Mouse (Mus musculus) stomach, embryonic 15.5 days (tissue): ENCODE results near the gene Ermp1. TPM values are rescaled to one million over a fixed set of nuclear protein-coding genes. Genes with fewer than 3 reads are reported as not detected.

Experiments
- ATAC-seq: fragments of 200-750 bp; cut with Nextera tagmentation; 2 replicates; pipeline ENCODE4 v1.8.0; 2017; ENCODE audit warnings: low read depth, moderate number of reproducible peaks, moderate TSS enrichment; ENCODE audit not compliant: insufficient read depth, low FRiP score
- H3K27ac ChIP-seq: fragments of 300-500 bp; sonication (generic); 2 replicates; pipeline ENCODE4 v1.5.1; 2015; ENCODE audit warnings: mild to moderate bottlenecking, inconsistent platforms
- H3K27me3 ChIP-seq: fragments of 300-500 bp; sonication (generic); replicated peaks from 2 replicates; pipeline ENCODE4 v1.6.1; 2015; ENCODE audit warnings: inconsistent platforms
- H3K36me3 ChIP-seq: fragments of 300-500 bp; sonication (generic); 2 replicates; pipeline ENCODE4 v1.6.1; 2015; ENCODE audit warnings: inconsistent platforms
- H3K4me1 ChIP-seq: fragments of 300-500 bp; sonication (generic); 2 replicates; pipeline ENCODE4 v1.6.1; 2015; ENCODE audit warnings: inconsistent platforms
- H3K4me2 ChIP-seq: fragments of 300-500 bp; sonication (generic); 2 replicates; pipeline ENCODE4 v1.6.1; 2015; ENCODE audit warnings: mild to moderate bottlenecking, inconsistent platforms
- H3K4me3 ChIP-seq: fragments of 300-500 bp; sonication (generic); replicated peaks from 2 replicates; pipeline ENCODE4 v1.5.1; 2015; ENCODE audit warnings: inconsistent platforms
- H3K9ac ChIP-seq: fragments of 300-500 bp; sonication (generic); 2 replicates; pipeline ENCODE4 v1.6.1; 2015; ENCODE audit warnings: inconsistent platforms
- H3K9me3 ChIP-seq: fragments of 300-500 bp; sonication (generic); 2 replicates; pipeline ENCODE4 v1.6.1; 2016; ENCODE audit warnings: inconsistent platforms
- WGBS: fragments of 180-500 bp; shearing (Covaris S2); methylation state at CpG from one replicate; pipeline ENCODE4 v1.1.7; 2015; 5-methylcytosine and 5-hydroxymethylcytosine counted together
- polyA plus RNA-seq: library from polyadenylated mRNA; unstranded; fragments of >200 nt; fragmentation: Nextera tagmentation; extraction: Ambion mirVana; gene quantifications from 2 replicates; pipeline ENCODE4 v1.2.1, GENCODE M21; 2015

The Ermp1 gene
- polyA plus RNA-seq, 1 experiment from 2014 or later = 15.5 TPM

DNA sequence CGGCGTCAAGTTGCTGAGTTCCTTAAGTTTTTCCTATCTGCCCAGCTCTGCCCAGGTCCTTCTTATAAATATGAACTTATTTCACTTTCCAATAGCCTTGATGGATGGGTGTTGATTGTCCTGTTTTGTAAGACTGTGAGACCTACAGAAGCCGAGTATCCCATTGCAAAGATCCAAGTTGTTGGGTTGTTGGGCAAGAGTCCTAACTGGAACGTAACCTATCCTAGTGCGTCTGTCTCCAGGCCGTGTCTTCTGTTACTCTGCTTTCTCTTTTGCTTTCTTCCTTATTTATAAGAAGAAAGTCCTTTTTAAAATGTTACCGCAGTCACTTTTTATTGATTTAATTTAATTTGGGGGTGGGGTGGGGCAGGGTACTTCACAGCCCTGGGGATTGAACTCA lies 26.7 kb upstream of the Ermp1 start:
- Histone ChIP-seq H3K27me3 (no peaks in the 10 kb centered on the region), H3K9ac (no peak overlapping the region), H3K9me3 (no peaks in the 10 kb centered on the region), H3K36me3 (no peaks in the 10 kb centered on the region), H3K27ac (no peak overlapping the region), H3K4me1 (no peaks in the 10 kb centered on the region), H3K4me3 (no peak overlapping the region), H3K4me2 (no peak overlapping the region)
- ATAC-seq = no peak
- 92% methylated on average over 7 of the region's 7 CpGs for WGBS

DNA sequence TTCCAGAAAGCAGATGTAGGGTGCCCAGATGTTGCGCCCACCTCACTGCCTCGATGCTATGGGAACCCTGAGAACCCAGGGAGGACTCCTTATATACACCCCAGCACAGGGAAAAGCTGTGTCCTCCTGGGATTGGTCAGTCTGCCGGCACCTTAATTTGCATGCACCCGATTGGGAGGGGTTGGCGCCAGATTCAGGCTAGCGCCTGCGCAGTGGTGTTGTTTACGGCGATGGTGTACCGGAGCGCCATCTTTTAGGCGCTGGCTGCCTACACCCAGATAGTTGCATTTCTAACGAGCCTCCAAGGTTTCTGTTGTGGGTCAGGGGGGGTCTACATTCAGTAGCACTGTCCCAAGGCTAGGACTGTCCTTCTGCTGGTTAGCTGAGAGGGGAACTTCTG lies 24.4 kb upstream of the Ermp1 start:
- Histone ChIP-seq H3K27me3 (no peaks in the 10 kb centered on the region), H3K4me1 (no peaks in the 10 kb centered on the region), H3K36me3 (no peaks in the 10 kb centered on the region), H3K27ac (no peak overlapping the region), H3K9ac (no peak overlapping the region), H3K4me3 (no peak overlapping the region), H3K9me3 (no peaks in the 10 kb centered on the region), H3K4me2 (no peak overlapping the region)
- ATAC-seq = no peak
- 95% methylated on average over 13 of the region's 13 CpGs for WGBS

DNA sequence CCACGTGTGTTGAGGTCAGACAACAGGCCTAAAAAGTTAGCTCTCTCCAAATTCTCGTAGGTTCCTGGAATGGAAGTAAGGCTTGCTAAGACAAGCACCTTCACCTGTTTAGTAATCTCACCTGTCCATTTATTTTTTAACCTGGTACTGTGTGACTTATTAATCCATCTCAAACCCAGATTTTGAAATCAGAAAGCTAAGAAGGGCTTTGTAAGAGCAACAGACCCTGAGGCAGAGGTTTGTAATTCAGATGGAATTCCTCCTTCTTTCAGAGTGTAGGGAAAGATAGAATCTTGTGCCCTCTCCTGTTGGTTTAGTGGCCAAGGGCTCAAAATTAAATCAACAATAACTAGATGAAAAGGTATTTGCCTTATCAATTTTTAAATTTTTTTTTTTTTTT lies 22.9 kb upstream of the Ermp1 start:
- Histone ChIP-seq H3K36me3 (no peaks in the 10 kb centered on the region), H3K9me3 (no peaks in the 10 kb centered on the region), H3K27me3 (no peaks in the 10 kb centered on the region), H3K4me3 (no peak overlapping the region), H3K4me1 (no peaks in the 10 kb centered on the region), H3K9ac (no peak overlapping the region), H3K4me2 (no peak overlapping the region), H3K27ac (no peak overlapping the region)
- WGBS = 79% methylated on average over 2 of the region's 2 CpGs
- no peak for ATAC-seq

DNA sequence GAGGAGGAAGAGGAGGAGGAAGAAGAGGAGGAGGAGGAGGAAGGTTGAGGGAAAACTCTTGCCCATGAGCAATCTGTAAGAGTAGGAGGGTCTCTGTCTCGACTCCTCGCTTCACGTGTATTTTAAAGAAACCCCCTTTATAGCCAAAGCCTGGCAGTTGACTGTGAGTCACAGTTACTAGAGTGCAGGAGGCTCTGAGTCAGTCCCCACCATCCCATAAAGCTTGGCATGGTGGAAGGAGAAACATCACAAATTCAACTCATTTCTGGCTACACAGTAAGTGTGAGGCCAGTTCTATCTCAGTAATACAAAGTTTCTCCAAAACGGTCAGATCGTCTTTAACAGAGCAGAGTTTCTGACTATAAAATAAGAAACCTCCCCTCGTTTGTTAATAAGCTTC lies 22.0 kb upstream of the Ermp1 start:
- no peaks in the 10 kb centered on the region for H3K36me3 ChIP-seq
- no peak overlapping the region for H3K9ac ChIP-seq
- H3K4me2 ChIP-seq = no peak overlapping the region
- H3K4me3 ChIP-seq = no peak overlapping the region
- WGBS = 85% methylated on average over 6 of the region's 6 CpGs
- no peaks in the 10 kb centered on the region for H3K27me3 ChIP-seq
- H3K9me3 ChIP-seq = no peaks in the 10 kb centered on the region
- no peaks in the 10 kb centered on the region for H3K4me1 ChIP-seq
- no peak overlapping the region for H3K27ac ChIP-seq
- ATAC-seq = no peak

DNA sequence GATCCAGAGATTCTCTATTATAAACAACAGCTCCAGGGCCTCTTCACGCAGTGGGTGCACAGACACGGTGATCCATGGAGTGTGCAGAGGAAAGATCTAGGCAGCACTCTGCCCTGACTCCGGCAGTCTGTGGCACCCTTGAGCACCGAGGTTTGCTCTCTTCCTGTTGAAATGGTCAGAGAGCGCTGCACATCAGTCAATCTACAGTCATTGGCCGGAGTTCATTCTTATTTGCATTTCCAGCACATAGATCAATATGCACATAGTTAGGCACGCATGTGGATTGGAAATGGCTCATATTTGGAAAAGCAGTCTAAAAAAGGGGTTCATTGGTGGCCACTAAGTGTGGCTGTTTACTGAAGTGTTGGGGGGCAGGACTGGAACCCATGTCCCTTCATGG lies 19.9 kb upstream of the Ermp1 start:
- no peak overlapping the region for H3K4me3 ChIP-seq
- WGBS = 79% methylated on average over 7 of the region's 7 CpGs
- H3K9me3 ChIP-seq = no peaks in the 10 kb centered on the region
- H3K4me1 ChIP-seq = no peaks in the 10 kb centered on the region
- no peaks in the 10 kb centered on the region for H3K27me3 ChIP-seq
- H3K9ac ChIP-seq = no peak overlapping the region
- no peak for ATAC-seq
- no peak overlapping the region for H3K27ac ChIP-seq
- no peaks in the 10 kb centered on the region for H3K36me3 ChIP-seq
- no peak overlapping the region for H3K4me2 ChIP-seq

DNA sequence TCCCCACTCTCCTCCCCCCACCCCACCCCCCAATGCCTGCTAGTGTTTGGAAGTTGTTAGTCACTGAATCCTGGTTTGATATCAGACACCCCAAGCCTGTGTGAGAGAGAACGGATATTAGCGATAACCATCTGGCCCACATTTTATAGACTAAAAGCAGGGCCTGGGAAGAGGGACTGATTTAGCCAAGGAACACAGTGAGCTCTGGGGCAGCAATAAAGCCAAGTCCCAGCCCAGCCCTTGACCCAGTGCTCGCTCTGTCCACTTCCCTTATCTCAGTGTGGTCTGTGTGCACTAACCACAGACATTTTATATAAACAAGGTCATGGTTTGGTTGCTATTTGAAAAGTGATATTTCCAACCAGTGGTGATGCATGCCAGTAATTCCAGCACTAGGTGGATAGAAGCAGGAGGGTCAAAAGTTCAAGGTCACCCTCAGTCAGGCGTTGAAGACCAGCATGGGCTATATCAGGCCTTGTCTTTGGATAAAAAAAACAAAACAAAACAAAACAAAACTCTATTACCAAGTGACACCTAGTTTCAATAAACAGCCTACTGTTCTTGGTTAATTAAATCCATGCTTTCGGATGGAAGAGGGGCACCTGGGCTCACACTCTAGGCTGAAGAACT lies 18.9 kb upstream of the Ermp1 start:
- 49% methylated on average over 5 of the region's 5 CpGs for WGBS
- no peak overlapping the region for H3K4me2 ChIP-seq
- no peak overlapping the region for H3K4me3 ChIP-seq
- no peaks in the 10 kb centered on the region for H3K4me1 ChIP-seq
- no peaks in the 10 kb centered on the region for H3K9me3 ChIP-seq
- no peaks in the 10 kb centered on the region for H3K36me3 ChIP-seq
- no peak for ATAC-seq
- no peak overlapping the region for H3K27ac ChIP-seq
- H3K9ac ChIP-seq = no peak overlapping the region
- H3K27me3 ChIP-seq = no peaks in the 10 kb centered on the region

DNA sequence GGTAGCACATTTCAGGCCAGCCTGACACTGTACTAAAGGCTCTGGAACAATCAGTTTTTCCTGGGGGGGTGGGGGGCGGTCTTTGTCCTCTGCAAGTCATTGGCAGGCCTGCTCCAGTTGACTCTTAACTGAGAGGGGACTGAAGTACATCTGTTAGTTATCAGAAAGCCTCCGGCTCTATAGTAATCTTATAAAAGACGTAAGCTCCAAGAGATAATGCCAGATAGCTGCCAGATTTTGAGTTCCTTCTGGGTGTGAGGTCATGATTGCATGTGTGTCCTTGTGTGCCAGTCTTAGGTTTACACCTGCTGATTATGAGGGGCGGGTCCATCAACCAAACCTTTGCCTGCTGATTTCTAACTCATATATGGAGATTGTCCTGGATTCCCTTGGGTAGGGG lies 17.9 kb upstream of the Ermp1 start:
- Histone ChIP-seq H3K36me3 (no peaks in the 10 kb centered on the region), H3K9ac (no peak overlapping the region), H3K4me2 (no peak overlapping the region), H3K27me3 (no peaks in the 10 kb centered on the region), H3K27ac (no peak overlapping the region), H3K9me3 (no peaks in the 10 kb centered on the region), H3K4me1 (no peaks in the 10 kb centered on the region), H3K4me3 (no peak overlapping the region)
- ATAC-seq = no peak
- 73% methylated on average over 4 of the region's 4 CpGs for WGBS

DNA sequence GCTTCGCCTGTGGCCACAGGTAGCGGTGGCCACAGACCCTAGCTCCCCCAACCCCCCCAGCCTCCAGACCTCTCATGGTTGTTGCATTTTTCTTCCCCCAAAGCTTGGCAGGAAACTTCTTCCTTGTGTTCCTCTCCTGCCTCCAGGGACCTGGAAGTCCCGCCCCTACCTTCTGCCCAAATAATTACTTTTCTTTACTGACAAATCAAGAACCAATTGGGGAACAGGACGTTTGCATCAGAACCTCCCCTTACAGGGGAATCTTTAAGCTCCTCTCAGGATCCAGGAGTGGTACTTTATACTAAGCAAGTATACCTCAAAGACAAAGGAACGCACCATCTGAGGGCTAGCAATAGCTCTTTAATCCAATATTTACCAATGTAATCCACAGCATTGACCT lies 16.7 kb upstream of the Ermp1 start:
- no peaks in the 10 kb centered on the region for H3K27me3 ChIP-seq
- no peak overlapping the region for H3K9ac ChIP-seq
- no peak overlapping the region for H3K4me3 ChIP-seq
- H3K4me2 ChIP-seq = no peak overlapping the region
- H3K4me1 ChIP-seq = no peaks in the 10 kb centered on the region
- no peak overlapping the region for H3K27ac ChIP-seq
- H3K9me3 ChIP-seq = no peaks in the 10 kb centered on the region
- H3K36me3 ChIP-seq = no peaks in the 10 kb centered on the region
- ATAC-seq = no peak
- 81% methylated on average over 5 of the region's 5 CpGs for WGBS

DNA sequence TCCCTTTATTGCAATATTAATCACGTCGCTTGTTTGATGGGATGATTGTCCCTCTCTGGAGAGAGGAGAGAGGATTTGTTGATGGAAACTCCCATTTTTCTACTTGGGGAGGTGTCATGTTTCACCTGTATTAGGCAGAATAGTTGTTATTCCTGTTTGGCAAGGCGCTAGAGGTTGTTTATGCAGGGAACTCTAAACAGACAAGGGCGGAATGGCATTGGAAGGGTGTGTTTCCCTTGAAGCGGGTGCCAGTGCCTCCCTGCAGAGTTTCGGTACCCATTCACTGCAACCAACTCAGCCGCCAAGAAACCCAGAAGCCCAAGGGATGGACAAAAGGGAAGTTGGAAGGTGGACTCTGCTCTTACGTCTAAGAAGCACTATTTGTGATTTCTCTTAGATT lies 15.6 kb upstream of the Ermp1 start:
- Histone ChIP-seq H3K27ac (no peak overlapping the region), H3K4me3 (no peak overlapping the region), H3K9me3 (no peaks in the 10 kb centered on the region), H3K4me1 (no peaks in the 10 kb centered on the region), H3K4me2 (no peak overlapping the region), H3K36me3 (no peaks in the 10 kb centered on the region), H3K9ac (no peak overlapping the region), H3K27me3 (no peaks in the 10 kb centered on the region)
- no peak for ATAC-seq
- WGBS = 53% methylated on average over 8 of the region's 8 CpGs

DNA sequence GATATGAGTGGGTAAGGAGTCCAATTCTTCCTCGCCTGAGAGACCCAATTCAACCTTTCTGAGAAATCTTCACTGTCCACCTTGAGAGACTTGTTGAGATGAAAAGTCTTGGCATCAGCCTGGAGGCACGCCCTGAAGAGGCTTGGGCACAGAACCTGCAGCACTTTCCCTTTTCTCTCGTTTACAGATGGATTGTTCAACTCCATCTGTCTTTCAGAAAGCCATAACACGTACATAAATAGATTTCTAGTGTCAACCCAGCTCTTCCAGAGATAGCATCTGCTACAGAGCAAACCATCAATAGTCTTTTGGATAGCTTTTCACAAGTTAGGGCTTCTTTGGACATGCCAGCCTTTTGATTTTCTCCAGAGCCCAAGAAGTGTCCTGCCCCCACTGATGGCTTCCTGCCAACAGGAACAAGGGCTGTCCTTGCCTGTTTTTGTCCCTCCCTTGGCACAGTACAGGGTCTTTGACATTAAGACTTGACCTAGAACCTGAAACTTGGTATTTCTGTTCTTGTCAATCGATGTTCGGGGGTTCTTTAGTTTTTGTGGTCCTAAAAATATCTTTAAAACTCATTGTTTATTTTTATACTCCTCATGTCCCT lies 13.9 kb upstream of the Ermp1 start:
- H3K9me3 ChIP-seq = no peaks in the 10 kb centered on the region
- no peak overlapping the region for H3K4me3 ChIP-seq
- no peak overlapping the region for H3K27ac ChIP-seq
- no peak overlapping the region for H3K9ac ChIP-seq
- no peak overlapping the region for H3K4me2 ChIP-seq
- WGBS = 69% methylated on average over 6 of the region's 6 CpGs
- ATAC-seq = no peak
- no peaks in the 10 kb centered on the region for H3K27me3 ChIP-seq
- no peaks in the 10 kb centered on the region for H3K4me1 ChIP-seq
- no peaks in the 10 kb centered on the region for H3K36me3 ChIP-seq

DNA sequence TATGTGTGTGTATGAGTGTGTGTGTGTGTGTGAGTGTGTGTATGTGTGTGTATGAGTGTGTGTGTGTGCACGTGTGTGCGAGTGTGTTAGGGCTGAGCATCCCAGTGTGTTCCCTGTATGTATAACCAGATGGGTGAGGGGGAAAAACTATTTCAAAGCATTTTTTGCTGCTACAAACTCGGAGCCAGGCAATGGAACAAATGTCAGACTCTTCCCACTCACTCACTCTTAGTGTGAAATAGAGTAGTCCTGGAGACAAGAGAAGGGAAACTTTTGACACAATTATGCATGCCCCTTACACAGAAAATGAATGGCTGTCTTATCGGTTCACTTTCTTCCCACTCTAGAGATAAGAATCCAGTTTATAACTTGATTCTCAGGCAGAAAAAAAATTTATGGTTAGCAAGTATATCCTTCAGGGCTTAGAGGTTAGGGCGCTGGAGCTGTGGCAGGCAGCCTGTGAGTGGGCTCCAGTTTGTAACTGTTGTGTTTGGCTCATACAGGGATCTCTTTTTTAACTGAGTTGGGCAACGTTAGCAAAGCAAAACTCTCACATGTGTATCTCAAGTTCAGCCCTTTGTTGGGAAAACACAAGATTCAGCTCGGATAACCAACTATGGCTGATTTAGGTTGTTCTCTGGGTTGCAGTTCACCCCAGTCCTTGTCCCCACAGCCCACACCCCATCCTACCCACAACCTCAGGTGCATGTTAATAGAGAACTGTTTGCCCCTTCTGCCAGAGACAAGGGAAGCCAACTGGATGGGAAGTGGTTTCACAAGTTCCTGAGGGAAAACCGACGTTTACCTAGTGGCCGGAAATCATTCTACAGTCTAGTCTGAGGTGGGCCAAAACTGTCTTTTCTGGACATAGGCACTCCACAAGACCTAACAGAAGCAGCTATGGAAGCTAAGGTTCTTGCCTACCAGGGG lies 12.9 kb upstream of the Ermp1 start:
- Histone ChIP-seq H3K27me3 (no peaks in the 10 kb centered on the region), H3K27ac (no peak overlapping the region), H3K4me3 (no peak overlapping the region), H3K4me1 (no peaks in the 10 kb centered on the region), H3K9ac (no peak overlapping the region), H3K4me2 (no peak overlapping the region), H3K9me3 (no peaks in the 10 kb centered on the region), H3K36me3 (no peaks in the 10 kb centered on the region)
- ATAC-seq = no peak
- WGBS = 73% methylated on average over 10 of the region's 10 CpGs

DNA sequence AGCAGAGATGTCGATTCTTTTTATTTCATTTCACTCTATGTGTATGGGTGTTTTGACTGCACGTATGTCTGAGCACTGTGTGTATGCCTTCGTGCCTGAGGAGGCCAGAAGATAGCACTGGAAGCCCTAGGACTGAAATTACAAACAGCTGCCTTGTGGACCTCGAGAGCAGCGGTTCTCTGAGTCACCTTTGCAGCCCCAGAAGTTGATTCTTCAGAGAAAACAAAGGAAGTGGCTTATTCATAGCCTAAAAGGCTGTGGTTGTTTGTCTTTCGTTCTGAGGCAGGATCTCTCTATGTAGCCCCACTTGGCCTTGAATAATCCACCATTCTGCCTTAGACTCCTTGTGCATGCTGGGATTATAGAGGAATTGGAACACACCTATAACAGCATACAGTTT lies 11.5 kb upstream of the Ermp1 start:
- no peak overlapping the region for H3K27ac ChIP-seq
- H3K4me2 ChIP-seq = no peak overlapping the region
- no peaks in the 10 kb centered on the region for H3K9me3 ChIP-seq
- H3K27me3 ChIP-seq = no peaks in the 10 kb centered on the region
- no peak overlapping the region for H3K4me3 ChIP-seq
- H3K36me3 ChIP-seq = no peaks in the 10 kb centered on the region
- H3K4me1 ChIP-seq = no peaks in the 10 kb centered on the region
- no peak for ATAC-seq
- no peak overlapping the region for H3K9ac ChIP-seq
- 51% methylated on average over 6 of the region's 6 CpGs for WGBS
